Mouse (Mus musculus): ENCODE measurements around the gene Bst1. TPM values are rescaled to one million over a fixed set of nuclear protein-coding genes. Genes with fewer than 3 reads are reported as not detected.

Gene Bst1
- polyA plus RNA-seq, 1 experiment from 2014 or later = 0.55 TPM

- ATAC-seq (replicated peaks; ENCODE audit: low FRiP score) = no peak
- no peak overlapping the region for H3K27ac ChIP-seq
- no peak overlapping the region for H3K9ac ChIP-seq
- 87% methylated on average over 5 of the region's 5 CpGs for WGBS
- no peaks in the 10 kb centered on the region for H3K27me3 ChIP-seq
- H3K4me1 ChIP-seq = no peaks in the 10 kb centered on the region
- no peak overlapping the region for H3K4me3 ChIP-seq (replicated peaks)
- H3K9me3 ChIP-seq (replicated peaks) = no peaks in the 10 kb centered on the region
- H3K36me3 ChIP-seq = no peaks in the 10 kb centered on the region
- no peak overlapping the region for H3K4me2 ChIP-seq
Observed at GRCm38 (mm10) chr5:43792354-43792753, 26.3 kb upstream of the Bst1 start.

DNA sequence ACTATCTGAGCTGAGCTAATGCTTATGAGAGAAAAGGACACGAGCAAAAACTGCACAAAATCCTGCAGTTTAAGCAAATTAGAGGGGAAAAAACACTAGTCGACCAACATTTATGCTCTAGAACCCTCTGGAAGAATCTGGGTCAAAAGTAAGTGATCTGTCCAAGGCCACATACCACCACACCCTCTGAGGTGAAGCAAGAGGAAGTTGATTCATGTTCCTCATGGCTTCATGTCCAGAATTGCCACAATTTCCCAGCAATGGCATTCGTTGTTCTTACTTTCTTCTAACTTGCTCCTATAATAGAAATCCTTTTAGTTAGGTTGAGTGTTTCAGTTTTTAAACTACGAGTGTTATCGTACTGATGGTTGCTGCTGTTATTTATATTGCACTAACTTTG, 19.2 kb upstream of the Bst1 start:
- Histone ChIP-seq H3K27me3 (no peaks in the 10 kb centered on the region), H3K4me3 (replicated peaks) (no peak overlapping the region), H3K36me3 (no peaks in the 10 kb centered on the region), H3K9me3 (replicated peaks) (no peaks in the 10 kb centered on the region), H3K4me2 (no peak overlapping the region), H3K9ac (no peak overlapping the region), H3K4me1 (no peaks in the 10 kb centered on the region), H3K27ac (no peak overlapping the region)
- no peak for ATAC-seq (replicated peaks; ENCODE audit: low FRiP score)
- 77% methylated on average over 5 of the region's 5 CpGs for WGBS

DNA sequence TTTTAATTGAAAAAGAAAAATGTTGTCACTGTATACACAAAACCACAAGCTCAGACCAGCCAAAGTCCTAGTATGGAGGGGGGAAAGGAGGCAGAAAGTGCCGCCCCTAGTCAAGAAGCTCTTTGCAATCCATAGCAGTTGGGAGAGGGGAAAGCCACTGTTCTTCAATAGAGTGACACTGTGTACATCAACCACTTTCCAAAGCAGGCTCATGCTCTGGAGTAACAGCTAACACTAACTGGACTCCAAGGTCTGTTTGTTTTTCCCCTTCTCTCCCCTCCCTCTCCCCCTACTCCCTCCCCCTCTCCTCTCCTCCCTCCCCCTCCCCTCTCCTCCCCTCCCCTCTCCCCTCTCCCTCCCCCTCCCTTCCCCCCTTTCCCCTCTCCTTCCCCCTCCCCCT, 18.0 kb upstream of the Bst1 start:
- no peaks in the 10 kb centered on the region for H3K9me3 ChIP-seq (replicated peaks)
- H3K27me3 ChIP-seq = no peaks in the 10 kb centered on the region
- H3K27ac ChIP-seq = no peak overlapping the region
- H3K36me3 ChIP-seq = no peaks in the 10 kb centered on the region
- H3K9ac ChIP-seq = no peak overlapping the region
- no peaks in the 10 kb centered on the region for H3K4me1 ChIP-seq
- H3K4me3 ChIP-seq (replicated peaks) = no peak overlapping the region
- WGBS = 63% methylated on average over 1 of the region's 1 CpGs
- no peak for ATAC-seq (replicated peaks; ENCODE audit: low FRiP score)
- H3K4me2 ChIP-seq = no peak overlapping the region

GRCm38 (mm10) chr5:43801253-43801652, 17.4 kb upstream of the Bst1 start:
- H3K27ac ChIP-seq = no peak overlapping the region
- ATAC-seq (replicated peaks; ENCODE audit: low FRiP score) = no peak
- no peak overlapping the region for H3K4me2 ChIP-seq
- H3K9ac ChIP-seq = no peak overlapping the region
- H3K27me3 ChIP-seq = no peaks in the 10 kb centered on the region
- no peak overlapping the region for H3K4me3 ChIP-seq (replicated peaks)
- H3K9me3 ChIP-seq (replicated peaks) = no peaks in the 10 kb centered on the region
- H3K4me1 ChIP-seq = no peaks in the 10 kb centered on the region
- no peaks in the 10 kb centered on the region for H3K36me3 ChIP-seq

GRCm38 (mm10) chr5:43801798-43802197, 16.9 kb upstream of the Bst1 start:
- Histone ChIP-seq H3K4me1 (no peaks in the 10 kb centered on the region), H3K4me3 (replicated peaks) (no peak overlapping the region), H3K27me3 (no peaks in the 10 kb centered on the region), H3K4me2 (no peak overlapping the region), H3K9me3 (replicated peaks) (no peaks in the 10 kb centered on the region), H3K9ac (no peak overlapping the region), H3K27ac (no peak overlapping the region), H3K36me3 (no peaks in the 10 kb centered on the region)
- WGBS = 82% methylated on average over 4 of the region's 4 CpGs
- no peak for ATAC-seq (replicated peaks; ENCODE audit: low FRiP score)

DNA sequence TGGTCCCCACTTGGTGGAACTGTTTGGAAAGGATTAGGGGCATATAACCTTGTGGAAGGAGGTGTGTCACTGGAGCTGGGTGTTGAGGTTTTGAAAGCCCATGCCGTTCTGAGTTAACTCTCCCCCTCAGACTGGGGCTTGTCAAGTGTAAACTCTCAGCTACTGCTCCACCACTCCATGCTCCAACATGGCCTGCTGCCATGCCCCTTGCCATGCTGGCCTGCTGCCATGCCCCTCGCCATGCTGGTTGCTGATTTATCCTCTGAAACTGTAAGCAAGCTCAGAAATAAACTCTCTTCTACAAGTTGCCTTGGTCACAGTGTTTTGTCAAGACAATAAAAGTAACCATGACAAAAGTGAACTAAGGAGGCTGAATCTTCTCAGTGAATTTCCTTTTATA, 13.3 kb upstream of the Bst1 start:
- H3K36me3 ChIP-seq = no peaks in the 10 kb centered on the region
- H3K9ac ChIP-seq = no peak overlapping the region
- H3K27ac ChIP-seq = no peak overlapping the region
- no peaks in the 10 kb centered on the region for H3K9me3 ChIP-seq (replicated peaks)
- peaks cover 4% of the 10 kb centered on the region; the same call in 1 of the 2 replicates for H3K4me1 ChIP-seq
- no peak overlapping the region for H3K4me3 ChIP-seq (replicated peaks)
- WGBS = 86% methylated on average over 2 of the region's 2 CpGs
- no peaks in the 10 kb centered on the region for H3K27me3 ChIP-seq
- H3K4me2 ChIP-seq = no peak overlapping the region
- ATAC-seq (replicated peaks; ENCODE audit: low FRiP score) = no peak

DNA sequence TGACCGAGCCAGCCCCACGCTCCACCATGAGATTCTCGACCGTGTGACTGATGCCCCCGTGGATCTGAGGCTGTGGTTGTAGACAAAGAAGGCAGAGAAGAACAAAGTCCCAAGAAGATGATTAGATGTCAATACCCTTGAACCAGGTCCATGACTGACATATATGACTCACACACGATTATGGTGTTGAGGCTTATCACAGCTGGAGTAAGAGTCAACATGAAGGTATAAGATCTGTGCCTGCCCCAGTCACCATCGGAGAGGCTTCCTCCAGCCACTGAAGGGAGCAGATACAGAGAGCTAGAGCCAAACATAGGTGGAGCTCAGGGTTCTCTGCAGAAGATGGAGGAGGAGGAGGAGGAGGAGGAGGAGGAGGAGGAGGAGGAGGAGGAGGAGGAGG, 12.3 kb upstream of the Bst1 start:
- peaks cover 4% of the 10 kb centered on the region; the same call in 1 of the 2 replicates for H3K4me1 ChIP-seq
- H3K9me3 ChIP-seq (replicated peaks) = no peaks in the 10 kb centered on the region
- H3K27ac ChIP-seq = no peak overlapping the region
- H3K4me3 ChIP-seq (replicated peaks) = no peak overlapping the region
- H3K9ac ChIP-seq = no peak overlapping the region
- no peak overlapping the region for H3K4me2 ChIP-seq
- H3K36me3 ChIP-seq = no peaks in the 10 kb centered on the region
- no peaks in the 10 kb centered on the region for H3K27me3 ChIP-seq
- 94% methylated on average over 7 of the region's 7 CpGs for WGBS
- ATAC-seq (replicated peaks; ENCODE audit: low FRiP score) = no peak

DNA sequence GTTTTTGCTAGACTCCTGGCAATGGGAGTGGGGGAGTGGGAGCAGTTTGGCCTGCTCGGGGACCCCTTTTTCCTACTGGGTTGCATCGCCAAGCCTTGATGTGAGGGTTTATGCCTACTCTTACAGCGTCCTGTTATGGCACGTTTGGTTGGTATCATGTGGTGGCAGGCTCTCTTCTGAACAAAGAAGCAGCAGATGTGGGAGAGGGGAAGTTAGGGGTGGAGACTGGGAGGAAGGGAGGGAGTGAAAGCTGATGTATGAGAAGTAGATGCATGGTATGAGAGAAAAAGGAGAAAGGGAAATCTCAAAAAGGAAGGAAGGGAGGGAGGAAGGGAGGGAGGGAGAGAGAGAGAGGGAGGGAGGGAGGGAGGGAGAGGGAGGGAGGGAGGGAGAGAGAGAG, 11.8 kb upstream of the Bst1 start:
- Histone ChIP-seq H3K9ac (no peak overlapping the region), H3K4me1 (peaks cover 4% of the 10 kb centered on the region; the same call in 1 of the 2 replicates), H3K36me3 (no peaks in the 10 kb centered on the region), H3K4me2 (no peak overlapping the region), H3K4me3 (replicated peaks) (no peak overlapping the region), H3K9me3 (replicated peaks) (no peaks in the 10 kb centered on the region), H3K27ac (no peak overlapping the region), H3K27me3 (no peaks in the 10 kb centered on the region)
- 83% methylated on average over 4 of the region's 4 CpGs for WGBS
- no peak for ATAC-seq (replicated peaks; ENCODE audit: low FRiP score)

GRCm38 (mm10) chr5:43807744-43808696, 10.7 kb upstream of the Bst1 start:
- Histone ChIP-seq H3K27ac (peak overlapping the region; percentile 81), H3K4me2 (peak overlapping the region; percentile 88), H3K4me1 (peaks cover 4% of the 10 kb centered on the region; the same call in 1 of the 2 replicates), H3K36me3 (no peaks in the 10 kb centered on the region), H3K9ac (peak overlapping the region; percentile 72), H3K27me3 (no peaks in the 10 kb centered on the region), H3K4me3 (replicated peaks) (peak overlapping the region; percentile 56), H3K9me3 (replicated peaks) (no peaks in the 10 kb centered on the region)
- ATAC-seq (replicated peaks; ENCODE audit: low FRiP score) = peak; percentile 96
- WGBS = 4% methylated on average over 48 of the region's 48 CpGs

GRCm38 (mm10) chr5:43810427-43811062, 8.1 kb upstream of the Bst1 start:
- WGBS = 90% methylated on average over 1 of the region's 1 CpGs
- H3K36me3 ChIP-seq = no peaks in the 10 kb centered on the region
- H3K9me3 ChIP-seq (replicated peaks) = no peaks in the 10 kb centered on the region
- peaks cover 4% of the 10 kb centered on the region; the same call in 1 of the 2 replicates for H3K4me1 ChIP-seq
- H3K27ac ChIP-seq = no peak overlapping the region
- ATAC-seq (replicated peaks; ENCODE audit: low FRiP score) = no peak
- no peaks in the 10 kb centered on the region for H3K27me3 ChIP-seq
- H3K4me2 ChIP-seq = no peak overlapping the region
- no peak overlapping the region for H3K4me3 ChIP-seq (replicated peaks)
- no peak overlapping the region for H3K9ac ChIP-seq

GRCm38 (mm10) chr5:43814536-43814935, 4.1 kb upstream of the Bst1 start:
- ATAC-seq (replicated peaks; ENCODE audit: low FRiP score) = no peak
- Histone ChIP-seq H3K9ac (no peak overlapping the region), H3K4me2 (no peak overlapping the region), H3K4me3 (replicated peaks) (no peak overlapping the region), H3K9me3 (replicated peaks) (no peaks in the 10 kb centered on the region), H3K27me3 (no peaks in the 10 kb centered on the region), H3K36me3 (no peaks in the 10 kb centered on the region), H3K4me1 (peaks cover 7% of the 10 kb centered on the region), H3K27ac (no peak overlapping the region)
- 87% methylated on average over 2 of the region's 2 CpGs for WGBS

DNA sequence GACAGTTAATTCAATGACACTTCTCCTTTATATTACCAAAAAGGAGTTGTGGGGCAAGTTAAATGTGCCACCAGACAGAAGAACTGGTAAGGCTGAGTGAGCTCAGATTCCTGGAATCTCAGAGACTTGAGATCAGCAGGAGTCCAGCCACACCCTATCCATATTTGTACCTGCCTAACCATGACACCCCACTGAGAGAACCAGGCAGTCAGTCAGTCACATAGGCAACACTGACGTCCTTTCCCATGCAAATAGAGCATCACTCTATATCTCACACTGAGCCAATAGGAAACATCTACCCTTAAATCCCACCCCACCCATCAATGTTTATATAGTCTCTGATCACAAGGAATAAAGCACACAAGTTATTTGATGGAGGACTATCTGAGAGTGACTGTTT, 2.9 kb upstream of the Bst1 start:
- no peaks in the 10 kb centered on the region for H3K9me3 ChIP-seq (replicated peaks)
- no peaks in the 10 kb centered on the region for H3K27me3 ChIP-seq
- WGBS = 62% methylated on average over 1 of the region's 1 CpGs
- no peak overlapping the region for H3K27ac ChIP-seq
- H3K9ac ChIP-seq = no peak overlapping the region
- no peak overlapping the region for H3K4me3 ChIP-seq (replicated peaks)
- H3K4me2 ChIP-seq = no peak overlapping the region
- H3K4me1 ChIP-seq = peaks cover 7% of the 10 kb centered on the region
- H3K36me3 ChIP-seq = no peaks in the 10 kb centered on the region
- ATAC-seq (replicated peaks; ENCODE audit: low FRiP score) = no peak
